Mouse (Mus musculus) testis, adult 2 months (tissue): ENCODE measurements around the gene Kalrn. TPM values are rescaled to one million over a fixed set of nuclear protein-coding genes. Genes with fewer than 3 reads are reported as not detected.

Source experiments
- H3K27ac ChIP-seq: fragments of 200-500 bp; 2 replicates; pipeline ENCODE4 v1.5.1; 2012; ENCODE audit warnings: low read depth, low read length; ENCODE audit not compliant: control insufficient read depth, insufficient read depth
- H3K27me3 ChIP-seq: fragments of 200-500 bp; 2 replicates; pipeline ENCODE4 v1.6.1; 2012; ENCODE audit warnings: mild to moderate bottlenecking, low read length, moderate library complexity; ENCODE audit not compliant: control insufficient read depth, insufficient read depth
- H3K36me3 ChIP-seq: fragments of 200-500 bp; 2 replicates; pipeline ENCODE4 v1.6.1; 2012; ENCODE audit warnings: mild to moderate bottlenecking, low read length; ENCODE audit not compliant: control insufficient read depth, insufficient read depth
- H3K4me1 ChIP-seq: fragments of 200-500 bp; 2 replicates; pipeline ENCODE4 v1.6.1; 2012; ENCODE audit warnings: low read length; ENCODE audit not compliant: control insufficient read depth, insufficient read depth
- H3K4me3 ChIP-seq: fragments of 200-500 bp; 2 replicates; pipeline ENCODE4 v1.5.1; 2012; ENCODE audit warnings: low read depth, mild to moderate bottlenecking, low read length, moderate library complexity, mixed read lengths; ENCODE audit not compliant: control insufficient read depth
- CTCF ChIP-seq: fragments of 200-500 bp; IDR thresholded peaks from 2 replicates; pipeline ENCODE4 v1.5.1; 2012; ENCODE audit warnings: low read depth, mild to moderate bottlenecking, inconsistent platforms, low read length, moderate library complexity; ENCODE audit not compliant: control insufficient read depth, insufficient read depth, insufficient replicate concordance
- POLR2A ChIP-seq: fragments of 200-500 bp; IDR thresholded peaks from 2 replicates; pipeline ENCODE4 v1.6.1; 2012; ENCODE audit warnings: low read depth, mild to moderate bottlenecking, inconsistent platforms, low read length, moderate library complexity; ENCODE audit not compliant: control insufficient read depth
- polyA plus RNA-seq: library from polyadenylated mRNA; depleted of rRNA; stranded (reverse); fragments of >200 nt; gene quantifications from 2 replicates; pipeline ENCODE4 v1.2.3, GENCODE M21; 2012

Kalrn gene
- polyA plus RNA-seq, 1 experiment: 5.7 TPM

DNA sequence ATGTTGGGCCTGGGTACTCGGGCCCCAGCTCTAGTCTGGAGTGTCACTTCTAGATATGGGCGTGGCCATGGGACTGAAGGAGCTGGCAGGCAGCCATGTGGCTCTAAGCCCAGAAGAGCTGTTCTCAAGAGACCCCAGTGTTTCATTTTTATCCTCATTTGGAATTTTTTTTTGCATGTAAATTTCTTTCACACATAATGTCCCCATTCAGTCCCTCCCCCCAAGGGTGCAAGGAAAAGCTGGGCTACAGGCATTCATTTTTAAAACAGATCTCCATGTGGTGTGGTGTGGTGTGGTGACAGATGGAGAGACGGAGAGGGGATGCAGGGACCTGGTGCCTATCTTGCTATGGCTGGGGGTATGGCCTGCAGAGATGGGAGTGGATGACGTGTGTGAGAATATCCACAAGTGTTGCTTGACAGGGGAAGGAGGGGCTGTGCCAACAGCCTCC, 569.2 kb downstream of the Kalrn start:
- no peaks in the 10 kb centered on the region for H3K4me1 ChIP-seq
- H3K36me3 ChIP-seq: no peaks in the 10 kb centered on the region
- no peak overlapping the region for H3K27ac ChIP-seq
- TF ChIP-seq POLR2A (no peak), CTCF (no peak)
- no peak overlapping the region for H3K4me3 ChIP-seq
- H3K27me3 ChIP-seq: no peaks in the 10 kb centered on the region

DNA sequence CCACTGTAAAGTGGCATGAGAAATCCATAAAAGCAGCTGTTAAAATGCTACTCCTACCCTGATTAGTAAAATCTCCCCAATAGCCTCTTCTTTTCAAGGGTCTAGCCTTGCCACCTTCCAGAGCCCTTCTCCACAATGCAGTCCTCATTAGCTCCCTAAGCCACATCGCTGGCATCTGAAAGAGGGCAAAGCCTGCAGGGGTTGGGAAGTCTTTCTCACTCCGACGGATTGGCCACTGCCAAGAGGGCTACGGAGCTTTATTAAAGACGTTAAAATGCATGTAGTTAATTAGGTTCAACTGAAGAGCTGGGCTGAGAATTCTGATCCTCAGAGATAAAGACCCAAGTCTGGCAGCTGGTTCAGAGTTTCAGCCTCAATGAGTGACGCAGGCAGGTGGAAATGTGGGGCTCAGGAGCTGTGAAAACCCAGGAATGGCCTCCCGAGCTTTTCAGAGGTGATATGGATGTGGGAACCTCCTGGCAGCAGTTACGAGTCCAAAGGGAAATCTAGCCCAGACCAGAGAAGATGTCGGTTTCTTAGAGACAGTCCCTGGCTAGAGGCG, 569.7 kb downstream of the Kalrn start:
- Histone ChIP-seq H3K27ac (no peak overlapping the region), H3K4me3 (no peak overlapping the region), H3K27me3 (no peaks in the 10 kb centered on the region), H3K4me1 (no peaks in the 10 kb centered on the region), H3K36me3 (no peaks in the 10 kb centered on the region)
- no peak for TF ChIP-seq CTCF
- TF ChIP-seq POLR2A: no peak

DNA sequence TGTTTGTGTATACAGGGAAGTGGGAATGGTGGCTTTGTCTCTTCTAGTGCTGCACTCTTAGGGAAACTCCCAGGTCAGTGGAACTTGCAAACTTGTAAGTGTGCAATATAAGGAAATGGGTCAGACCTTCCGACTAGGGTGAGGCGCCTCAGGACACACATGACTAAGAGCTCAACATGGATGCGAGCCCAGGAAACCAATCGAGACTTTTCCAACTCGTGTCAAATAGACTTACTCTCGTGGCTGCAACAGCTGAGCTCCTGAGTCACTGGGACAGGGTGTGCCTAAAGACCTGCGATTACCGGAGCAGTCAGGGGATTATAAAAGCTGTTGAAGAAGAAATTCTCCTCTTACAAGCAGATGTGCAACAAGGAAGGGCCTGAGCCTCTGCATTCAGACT, 572.6 kb downstream of the Kalrn start:
- Histone ChIP-seq H3K27me3 (no peaks in the 10 kb centered on the region), H3K4me3 (no peak overlapping the region), H3K36me3 (no peaks in the 10 kb centered on the region), H3K4me1 (no peaks in the 10 kb centered on the region; the same call in 1 of the 2 replicates), H3K27ac (no peak overlapping the region)
- no peak for TF ChIP-seq CTCF
- no peak for TF ChIP-seq POLR2A

DNA sequence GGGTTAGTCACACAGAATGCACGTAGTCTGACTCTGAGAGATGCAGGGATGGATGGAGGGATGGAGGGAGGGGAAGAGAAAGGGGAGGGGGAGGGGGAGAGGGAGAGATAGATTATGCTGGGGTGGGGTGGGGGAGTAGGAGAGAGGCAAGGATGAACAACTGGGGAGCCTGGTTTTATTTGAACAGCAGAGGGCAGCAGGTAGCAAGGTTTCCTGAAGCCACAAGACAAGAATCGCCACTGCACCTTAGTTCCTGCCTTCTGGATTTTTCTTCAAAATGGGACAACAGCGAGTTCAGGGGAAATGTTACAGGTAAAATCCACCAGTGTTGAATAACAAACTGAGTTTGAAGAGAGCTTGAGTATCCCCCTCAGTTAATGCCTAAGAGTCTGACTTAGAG, 573.9 kb downstream of the Kalrn start:
- Histone ChIP-seq H3K4me1 (no peaks in the 10 kb centered on the region; the same call in 1 of the 2 replicates), H3K4me3 (no peak overlapping the region), H3K27ac (no peak overlapping the region), H3K36me3 (no peaks in the 10 kb centered on the region), H3K27me3 (no peaks in the 10 kb centered on the region)
- TF ChIP-seq POLR2A: no peak
- peak; percentile 10; the same call in 1 of the 2 replicates for TF ChIP-seq CTCF

DNA sequence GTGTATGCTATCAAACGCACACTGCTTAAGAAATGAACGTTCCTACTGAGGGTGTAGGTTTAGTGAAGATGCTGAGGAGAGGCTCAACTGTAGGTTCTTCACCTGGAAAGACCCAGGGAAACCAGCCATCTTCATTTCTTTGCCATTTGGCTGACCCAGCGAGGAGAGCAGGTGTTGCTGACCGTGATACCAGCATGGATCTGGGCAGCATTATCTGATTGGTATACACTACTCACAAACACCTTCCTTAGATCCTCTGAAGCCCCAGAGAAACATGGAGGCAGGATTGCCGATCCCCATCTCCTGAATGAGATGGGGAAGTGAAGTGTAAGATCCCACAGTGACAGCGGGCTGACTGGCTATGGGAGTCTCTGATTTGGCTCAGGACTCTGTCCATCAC, 575.3 kb downstream of the Kalrn start:
- Histone ChIP-seq H3K4me1 (no peaks in the 10 kb centered on the region; the same call in 1 of the 2 replicates), H3K36me3 (no peaks in the 10 kb centered on the region), H3K27me3 (no peaks in the 10 kb centered on the region), H3K4me3 (no peak overlapping the region), H3K27ac (no peak overlapping the region)
- TF ChIP-seq POLR2A: no peak
- TF ChIP-seq CTCF: no peak

DNA sequence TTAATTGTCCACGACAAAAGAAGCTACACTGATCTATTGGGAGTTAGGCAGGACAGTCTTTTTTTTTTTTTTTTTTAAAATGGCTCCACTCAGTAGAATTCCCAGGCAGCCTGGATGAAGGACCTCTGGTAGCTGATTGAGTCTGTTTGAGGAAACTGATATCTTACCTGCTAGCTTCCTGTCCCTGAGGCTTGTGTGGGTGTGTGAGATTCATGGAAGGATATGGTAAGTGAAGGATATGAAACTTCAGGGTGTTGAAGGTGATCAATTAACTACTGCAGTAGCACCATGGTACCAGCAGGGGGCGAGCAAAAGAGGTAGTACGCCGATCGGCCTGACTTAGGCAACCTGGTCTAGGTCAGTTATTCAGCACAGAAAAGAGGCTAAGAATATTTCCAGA, 577.3 kb downstream of the Kalrn start:
- no peak overlapping the region for H3K4me3 ChIP-seq
- no peaks in the 10 kb centered on the region; the same call in 1 of the 2 replicates for H3K4me1 ChIP-seq
- H3K27me3 ChIP-seq: no peaks in the 10 kb centered on the region
- H3K36me3 ChIP-seq: no peaks in the 10 kb centered on the region
- TF ChIP-seq POLR2A (no peak), CTCF (peak; percentile 91; the same call in 1 of the 2 replicates)
- no peak overlapping the region for H3K27ac ChIP-seq

DNA sequence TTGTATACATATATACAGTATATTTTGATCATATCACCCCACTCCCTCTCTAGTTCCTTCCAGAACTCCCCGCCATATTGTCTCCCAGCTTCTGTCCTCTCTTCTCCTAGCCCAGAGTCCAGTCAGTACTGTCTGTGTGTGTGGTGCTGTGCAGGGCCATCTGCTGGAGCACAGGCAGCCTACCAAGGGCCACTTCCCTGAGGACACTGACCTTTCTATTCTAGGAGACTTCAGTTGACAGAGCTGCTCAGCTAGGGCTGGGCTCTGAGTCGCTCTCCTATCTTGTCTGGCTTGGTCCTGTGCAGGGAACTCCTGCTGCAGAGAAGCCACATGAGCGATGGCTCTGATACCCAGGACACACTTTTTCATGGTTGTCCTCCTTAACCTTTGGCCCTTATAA, 577.8 kb downstream of the Kalrn start:
- TF ChIP-seq CTCF (no peak), POLR2A (no peak)
- Histone ChIP-seq H3K27ac (no peak overlapping the region), H3K36me3 (no peaks in the 10 kb centered on the region), H3K4me1 (no peaks in the 10 kb centered on the region; the same call in 1 of the 2 replicates), H3K4me3 (no peak overlapping the region), H3K27me3 (no peaks in the 10 kb centered on the region)

DNA sequence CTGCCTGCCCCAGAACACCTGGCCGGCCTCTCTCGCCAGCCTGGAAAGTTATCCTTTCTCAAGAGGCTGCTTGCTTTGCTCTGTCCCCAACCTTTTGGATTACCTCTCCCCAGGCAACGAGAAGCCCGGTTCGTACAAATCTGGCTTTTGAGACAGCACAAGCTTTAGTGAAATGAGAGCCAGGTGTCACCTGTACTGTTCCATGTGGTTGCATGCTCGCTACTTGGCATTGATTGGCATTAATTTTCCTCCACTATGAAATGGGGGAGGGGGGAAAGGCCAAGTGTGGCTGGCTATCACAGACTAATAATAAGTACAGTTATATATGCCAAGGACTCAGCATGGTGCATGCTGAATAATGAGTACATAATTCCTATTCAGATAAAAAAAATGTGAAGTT, 579.0 kb downstream of the Kalrn start:
- TF ChIP-seq POLR2A (no peak), CTCF (no peak)
- Histone ChIP-seq H3K4me1 (no peaks in the 10 kb centered on the region; the same call in 1 of the 2 replicates), H3K36me3 (no peaks in the 10 kb centered on the region), H3K27ac (no peak overlapping the region), H3K4me3 (no peak overlapping the region), H3K27me3 (no peaks in the 10 kb centered on the region)
